Mouse (Mus musculus) megakaryocyte, adult 5-6 weeks (primary cell): Measurements from ENCODE around the gene Rnf115. TPM values are rescaled to one million over a fixed set of nuclear protein-coding genes. Genes with fewer than 3 reads are reported as not detected.

ENCODE experiments used
- ATAC-seq: 2 replicates; pipeline ENCODE4 v1.8.0; 2016; ENCODE audit warnings: mild to moderate bottlenecking, inconsistent platforms; ENCODE audit not compliant: poor library complexity, severe bottlenecking
- total RNA-seq, 2 experiments: library from RNA; stranded (forward) in 1 of 2; stranded (reverse) in 1 of 2; fragments of 153-499, 151-499 nt in 1 of 2; fragments of 221-1000, 200-1000 nt in 1 of 2; gene quantifications; 2 replicates each; pipeline versions ENCODE4 v1.2.3 to v1.2.4; 2015 to 2017

Rnf115 gene
- total RNA-seq, 2 experiments from 2014 or later: 137 to 150 TPM

- ATAC-seq: no peak
Measured at GRCm38 (mm10) chr3:96772949-96773348, 45.5 kb downstream of the Rnf115 start.

- no peak for ATAC-seq
Measured at GRCm38 (mm10) chr3:96777120-96777519, 49.7 kb downstream of the Rnf115 start.

GRCm38 (mm10) chr3:96782236-96782635 is 54.8 kb downstream of the Rnf115 start:
- ATAC-seq: no peak

- no peak for ATAC-seq
Measured at GRCm38 (mm10) chr3:96787784-96788183, 60.3 kb downstream of the Rnf115 start.

- no peak for ATAC-seq
Measured at GRCm38 (mm10) chr3:96788506-96788905, 61.0 kb downstream of the Rnf115 start.

GRCm38 (mm10) chr3:96800254-96800653 is 72.8 kb downstream of the Rnf115 start:
- no peak for ATAC-seq

- no peak for ATAC-seq
Measured at GRCm38 (mm10) chr3:96802214-96802613, 74.8 kb downstream of the Rnf115 start.

- ATAC-seq: no peak
Measured at GRCm38 (mm10) chr3:96808136-96808535, 80.7 kb downstream of the Rnf115 start.

GRCm38 (mm10) chr3:96808651-96809050 is 81.2 kb downstream of the Rnf115 start:
- no peak for ATAC-seq

- ATAC-seq: no peak
Measured at GRCm38 (mm10) chr3:96811232-96811631, 83.8 kb downstream of the Rnf115 start.

- ATAC-seq: peak; percentile 80
Measured at GRCm38 (mm10) chr3:96812395-96813091, 85.1 kb downstream of the Rnf115 start.

GRCm38 (mm10) chr3:96813106-96813505 is 85.6 kb downstream of the Rnf115 start:
- peak; percentile 41 for ATAC-seq

- peak; percentile 47 for ATAC-seq
Measured at GRCm38 (mm10) chr3:96813591-96814244, 86.3 kb downstream of the Rnf115 start.

- 0 out of 2 replicates have a peak, but pooled peaks have one; percentile 14 for ATAC-seq
Measured at GRCm38 (mm10) chr3:96814342-96814741, 86.9 kb downstream of the Rnf115 start.

GRCm38 (mm10) chr3:96820116-96820915 is 92.9 kb downstream of the Rnf115 start:
- no peak for ATAC-seq

- ATAC-seq: no peak
Measured at GRCm38 (mm10) chr3:96821581-96821980, 94.1 kb downstream of the Rnf115 start.

- no peak for ATAC-seq
Measured at GRCm38 (mm10) chr3:96823701-96824100, 96.2 kb downstream of the Rnf115 start.

GRCm38 (mm10) chr3:96824614-96825013 is 97.2 kb downstream of the Rnf115 start:
- no peak for ATAC-seq

GRCm38 (mm10) chr3:96825261-96825660 is 97.8 kb downstream of the Rnf115 start:
- no peak for ATAC-seq

- ATAC-seq: no peak
Measured at GRCm38 (mm10) chr3:96828308-96828864, 100.9 kb downstream of the Rnf115 start.

GRCm38 (mm10) chr3:96828984-96829383 is 101.5 kb downstream of the Rnf115 start, which contains the start of the genes Pdzk1 and Cd160:
Gene Pdzk1, plus strand, starts transcription at chr3:96829284.
Gene Cd160, minus strand, starts transcription at chr3:96829351.
- no peak for ATAC-seq
